Mouse (Mus musculus): ENCODE measurements around the gene Tmbim4. TPM values are rescaled to one million over a fixed set of nuclear protein-coding genes. Genes with fewer than 3 reads are reported as not detected.

Tmbim4 gene
- polyA plus RNA-seq, 1 experiment, result 97.3 TPM

- Histone ChIP-seq H3K27me3 (ENCODE audit: control insufficient read depth, insufficient read depth, insufficient read length) (peaks cover 3% of the 10 kb centered on the region), H3K4me3 (ENCODE audit: insufficient read depth, poor library complexity, severe bottlenecking) (no peak overlapping the region), H3ac (ENCODE audit: control insufficient read depth, insufficient read length, low read depth) (no peak overlapping the region), H3K36me3 (ENCODE audit: control insufficient read depth, insufficient read depth) (no peaks in the 10 kb centered on the region), H3K79me3 (ENCODE audit: low read depth) (no peaks in the 10 kb centered on the region), H3K79me2 (ENCODE audit: control insufficient read depth, insufficient read depth) (no peaks in the 10 kb centered on the region)
- TF ChIP-seq CTCF (IDR thresholded peaks at IDR 0.05; ENCODE audit: control insufficient read depth, insufficient read depth, insufficient read length) (peak; percentile 7), CEBPB (IDR thresholded peaks at IDR 0.05; ENCODE audit: low read depth) (no peak)
Observed at GRCm38 (mm10) chr10:120246994-120247750, 45.8 kb downstream of the Tmbim4 start.

- Histone ChIP-seq H3K79me3 (ENCODE audit: low read depth) (no peaks in the 10 kb centered on the region), H3K27me3 (ENCODE audit: control insufficient read depth, insufficient read depth, insufficient read length) (no peaks in the 10 kb centered on the region), H3K4me3 (ENCODE audit: insufficient read depth, poor library complexity, severe bottlenecking) (no peak overlapping the region), H3ac (ENCODE audit: control insufficient read depth, insufficient read length, low read depth) (no peak overlapping the region), H3K36me3 (ENCODE audit: control insufficient read depth, insufficient read depth) (no peaks in the 10 kb centered on the region), H3K79me2 (ENCODE audit: control insufficient read depth, insufficient read depth) (no peaks in the 10 kb centered on the region)
- TF ChIP-seq MAX (IDR thresholded peaks at IDR 0.05), result no peak
- no peak for TF ChIP-seq USF1 (IDR thresholded peaks at IDR 0.05; ENCODE audit: low read depth)
- no peak for TF ChIP-seq CEBPB (IDR thresholded peaks at IDR 0.05; ENCODE audit: low read depth)
- TF ChIP-seq CTCF (IDR thresholded peaks at IDR 0.05; ENCODE audit: control insufficient read depth, insufficient read depth, insufficient read length), result no peak
- no peak for TF ChIP-seq MYOG (IDR thresholded peaks at IDR 0.05; ENCODE audit: control insufficient read depth, extremely low read depth, insufficient read length)
- no peak for TF ChIP-seq FOSL1 (IDR thresholded peaks at IDR 0.05; ENCODE audit: insufficient read depth, low read length, poor library complexity, severe bottlenecking)
- no peak for TF ChIP-seq MYOD1 (IDR thresholded peaks at IDR 0.05; ENCODE audit: control insufficient read depth, insufficient read length, low read depth)
Observed at GRCm38 (mm10) chr10:120250911-120251683, 49.7 kb downstream of the Tmbim4 start.

- H3K36me3 ChIP-seq (ENCODE audit: control insufficient read depth, insufficient read depth), result no peaks in the 10 kb centered on the region
- TF ChIP-seq CTCF (IDR thresholded peaks at IDR 0.05; ENCODE audit: control insufficient read depth, insufficient read depth, insufficient read length), result no peak
- TF ChIP-seq FOSL1 (IDR thresholded peaks at IDR 0.05; ENCODE audit: insufficient read depth, low read length, poor library complexity, severe bottlenecking), result no peak
- TF ChIP-seq MAX (IDR thresholded peaks at IDR 0.05), result no peak
- TF ChIP-seq USF1 (IDR thresholded peaks at IDR 0.05; ENCODE audit: low read depth), result no peak
Observed at GRCm38 (mm10) chr10:120251791-120252190, 50.4 kb downstream of the Tmbim4 start.

GRCm38 (mm10) chr10:120252800-120253199 is 51.4 kb downstream of the Tmbim4 start:
- H3K4me3 ChIP-seq (ENCODE audit: insufficient read depth, poor library complexity, severe bottlenecking), result no peak overlapping the region
- TF ChIP-seq FOSL1 (IDR thresholded peaks at IDR 0.05; ENCODE audit: insufficient read depth, low read length, poor library complexity, severe bottlenecking), result no peak
- no peak overlapping the region for H3ac ChIP-seq (ENCODE audit: control insufficient read depth, insufficient read length, low read depth)

More at GRCm38 (mm10) chr10:120251791-120252190, 50.4 kb downstream of the Tmbim4 start:
- H3K79me2 ChIP-seq (ENCODE audit: control insufficient read depth, insufficient read depth), result no peaks in the 10 kb centered on the region
- no peak overlapping the region for H3K4me3 ChIP-seq (ENCODE audit: insufficient read depth, poor library complexity, severe bottlenecking)
- no peaks in the 10 kb centered on the region for H3K79me3 ChIP-seq (ENCODE audit: low read depth)
- no peak overlapping the region for H3ac ChIP-seq (ENCODE audit: control insufficient read depth, insufficient read length, low read depth)
- H3K27me3 ChIP-seq (ENCODE audit: control insufficient read depth, insufficient read depth, insufficient read length), result no peaks in the 10 kb centered on the region

GRCm38 (mm10) chr10:120257231-120257630 is 55.8 kb downstream of the Tmbim4 start:
- no peaks in the 10 kb centered on the region for H3K27me3 ChIP-seq (ENCODE audit: control insufficient read depth, insufficient read depth, insufficient read length)
- no peaks in the 10 kb centered on the region for H3K36me3 ChIP-seq (ENCODE audit: control insufficient read depth, insufficient read depth)
- no peak overlapping the region for H3K4me3 ChIP-seq (ENCODE audit: insufficient read depth, poor library complexity, severe bottlenecking)
- TF ChIP-seq MYOG (IDR thresholded peaks at IDR 0.05; ENCODE audit: control insufficient read depth, extremely low read depth, insufficient read length) (no peak), MAX (IDR thresholded peaks at IDR 0.05) (no peak), CTCF (IDR thresholded peaks at IDR 0.05; ENCODE audit: control insufficient read depth, insufficient read depth, insufficient read length) (no peak), CEBPB (IDR thresholded peaks at IDR 0.05; ENCODE audit: low read depth) (no peak), FOSL1 (IDR thresholded peaks at IDR 0.05; ENCODE audit: insufficient read depth, low read length, poor library complexity, severe bottlenecking) (no peak), USF1 (IDR thresholded peaks at IDR 0.05; ENCODE audit: low read depth) (no peak), MYOD1 (IDR thresholded peaks at IDR 0.05; ENCODE audit: control insufficient read depth, insufficient read length, low read depth) (no peak)
- H3K79me2 ChIP-seq (ENCODE audit: control insufficient read depth, insufficient read depth), result no peaks in the 10 kb centered on the region
- no peaks in the 10 kb centered on the region for H3K79me3 ChIP-seq (ENCODE audit: low read depth)
- H3ac ChIP-seq (ENCODE audit: control insufficient read depth, insufficient read length, low read depth), result no peak overlapping the region

More at GRCm38 (mm10) chr10:120252800-120253199, 51.4 kb downstream of the Tmbim4 start:
- Histone ChIP-seq H3K27me3 (ENCODE audit: control insufficient read depth, insufficient read depth, insufficient read length) (no peaks in the 10 kb centered on the region), H3K36me3 (ENCODE audit: control insufficient read depth, insufficient read depth) (no peaks in the 10 kb centered on the region), H3K79me2 (ENCODE audit: control insufficient read depth, insufficient read depth) (no peaks in the 10 kb centered on the region), H3K79me3 (ENCODE audit: low read depth) (no peaks in the 10 kb centered on the region)

GRCm38 (mm10) chr10:120267790-120268189 is 66.4 kb downstream of the Tmbim4 start:
- TF ChIP-seq USF1 (IDR thresholded peaks at IDR 0.05; ENCODE audit: low read depth) (no peak), CTCF (IDR thresholded peaks at IDR 0.05; ENCODE audit: control insufficient read depth, insufficient read depth, insufficient read length) (no peak), MYOD1 (IDR thresholded peaks at IDR 0.05; ENCODE audit: control insufficient read depth, insufficient read length, low read depth) (no peak), MAX (IDR thresholded peaks at IDR 0.05) (no peak), FOSL1 (IDR thresholded peaks at IDR 0.05; ENCODE audit: insufficient read depth, low read length, poor library complexity, severe bottlenecking) (no peak), CEBPB (IDR thresholded peaks at IDR 0.05; ENCODE audit: low read depth) (no peak), MYOG (IDR thresholded peaks at IDR 0.05; ENCODE audit: control insufficient read depth, extremely low read depth, insufficient read length) (no peak)
- Histone ChIP-seq H3K4me3 (ENCODE audit: insufficient read depth, poor library complexity, severe bottlenecking) (no peak overlapping the region), H3K79me2 (ENCODE audit: control insufficient read depth, insufficient read depth) (no peaks in the 10 kb centered on the region), H3ac (ENCODE audit: control insufficient read depth, insufficient read length, low read depth) (no peak overlapping the region), H3K27me3 (ENCODE audit: control insufficient read depth, insufficient read depth, insufficient read length) (peaks cover 7% of the 10 kb centered on the region), H3K36me3 (ENCODE audit: control insufficient read depth, insufficient read depth) (no peaks in the 10 kb centered on the region), H3K79me3 (ENCODE audit: low read depth) (no peaks in the 10 kb centered on the region)
